Mouse (Mus musculus): ENCODE results near the gene Brd2. TPM values are rescaled to one million over a fixed set of nuclear protein-coding genes. Genes with fewer than 3 reads are reported as not detected.

Gene Brd2
- polyA plus RNA-seq, 1 experiment from 2014 or later = 129 TPM

- no peak overlapping the region for H3K9ac ChIP-seq (replicated peaks)
- WGBS = 27% methylated on average over 5 of the region's 5 CpGs
- H3K27ac ChIP-seq = no peak overlapping the region
- peaks cover 29% of the 10 kb centered on the region for H3K27me3 ChIP-seq
- H3K4me2 ChIP-seq = no peak overlapping the region
- no peak for ATAC-seq (ENCODE audit: insufficient number of reproducible peaks, insufficient read depth, low FRiP score, low TSS enrichment, low read depth)
- H3K36me3 ChIP-seq = no peaks in the 10 kb centered on the region
- no peak overlapping the region for H3K4me3 ChIP-seq (replicated peaks)
- peaks cover 9% of the 10 kb centered on the region for H3K4me1 ChIP-seq (replicated peaks)
- no peaks in the 10 kb centered on the region for H3K9me3 ChIP-seq
These were observed 42.8 kb downstream of the Brd2 start for GRCm38 (mm10) chr17:34079621-34080020.

GRCm38 (mm10) chr17:34079002-34079401, 43.4 kb downstream of the Brd2 start:
- Histone ChIP-seq H3K9ac (replicated peaks) (no peak overlapping the region), H3K36me3 (no peaks in the 10 kb centered on the region), H3K4me1 (replicated peaks) (peaks cover 9% of the 10 kb centered on the region), H3K4me3 (replicated peaks) (no peak overlapping the region), H3K9me3 (no peaks in the 10 kb centered on the region), H3K4me2 (no peak overlapping the region), H3K27ac (no peak overlapping the region), H3K27me3 (peaks cover 29% of the 10 kb centered on the region)
- no peak for ATAC-seq (ENCODE audit: insufficient number of reproducible peaks, insufficient read depth, low FRiP score, low TSS enrichment, low read depth)
- 89% methylated on average over 11 of the region's 11 CpGs for WGBS

DNA sequence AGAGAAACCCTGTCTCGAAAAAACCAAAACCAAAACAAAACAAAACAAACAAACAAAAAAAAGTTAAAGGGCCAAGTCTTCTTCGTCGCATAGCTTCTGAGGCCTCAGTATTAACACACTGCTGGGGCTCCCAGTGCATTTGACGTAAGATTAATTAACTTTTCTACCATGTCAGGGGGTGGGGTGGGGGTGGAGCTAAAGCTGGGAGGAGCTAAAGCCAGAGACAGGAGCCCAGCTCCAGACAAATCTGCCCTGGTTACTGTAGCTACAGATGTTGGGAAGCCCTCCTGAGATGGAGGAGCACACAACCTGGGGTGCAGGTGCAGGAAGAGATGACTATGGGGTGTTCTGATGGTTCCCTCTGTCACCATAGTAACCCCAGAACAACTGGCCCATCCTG, 44.3 kb downstream of the Brd2 start:
- Histone ChIP-seq H3K9ac (replicated peaks) (no peak overlapping the region), H3K27me3 (peaks cover 29% of the 10 kb centered on the region), H3K27ac (no peak overlapping the region), H3K4me1 (replicated peaks) (peaks cover 6% of the 10 kb centered on the region), H3K9me3 (no peaks in the 10 kb centered on the region), H3K36me3 (no peaks in the 10 kb centered on the region), H3K4me3 (replicated peaks) (no peak overlapping the region), H3K4me2 (no peak overlapping the region)
- no peak for ATAC-seq (ENCODE audit: insufficient number of reproducible peaks, insufficient read depth, low FRiP score, low TSS enrichment, low read depth)
- 62% methylated on average over 4 of the region's 4 CpGs for WGBS

DNA sequence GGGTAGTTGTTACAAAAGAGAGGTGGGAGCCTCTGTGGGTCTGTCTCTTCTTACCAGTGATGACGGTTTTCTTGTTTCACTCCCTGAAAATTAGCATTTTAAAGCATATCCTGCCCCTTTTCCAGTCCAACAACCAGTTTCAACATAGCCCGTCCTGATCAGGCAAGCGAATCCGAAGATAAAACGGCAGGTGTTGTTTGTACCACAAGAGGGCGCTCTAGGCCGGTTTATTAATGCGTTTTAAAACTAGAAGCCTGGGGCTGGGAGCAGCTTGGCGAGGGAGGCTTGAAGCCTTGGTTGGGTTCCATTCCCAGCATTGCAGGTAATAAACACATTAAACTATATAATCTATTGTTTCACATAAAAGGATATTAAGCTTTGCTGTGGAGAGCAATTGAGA, 44.9 kb downstream of the Brd2 start:
- no peaks in the 10 kb centered on the region for H3K36me3 ChIP-seq
- WGBS = 1% methylated on average over 9 of the region's 9 CpGs
- H3K27ac ChIP-seq = no peak overlapping the region
- no peak for ATAC-seq (ENCODE audit: insufficient number of reproducible peaks, insufficient read depth, low FRiP score, low TSS enrichment, low read depth)
- no peaks in the 10 kb centered on the region for H3K9me3 ChIP-seq
- H3K4me3 ChIP-seq (replicated peaks) = no peak overlapping the region
- peaks cover 29% of the 10 kb centered on the region for H3K27me3 ChIP-seq
- no peak overlapping the region for H3K4me2 ChIP-seq
- H3K4me1 ChIP-seq (replicated peaks) = no peaks in the 10 kb centered on the region
- H3K9ac ChIP-seq (replicated peaks) = no peak overlapping the region

- Histone ChIP-seq H3K9ac (replicated peaks) (no peak overlapping the region), H3K4me1 (replicated peaks) (no peaks in the 10 kb centered on the region), H3K9me3 (no peaks in the 10 kb centered on the region), H3K27ac (no peak overlapping the region), H3K36me3 (no peaks in the 10 kb centered on the region), H3K4me3 (replicated peaks) (no peak overlapping the region), H3K4me2 (no peak overlapping the region), H3K27me3 (peaks cover 24% of the 10 kb centered on the region)
- WGBS = 43% methylated on average over 7 of the region's 7 CpGs
- no peak for ATAC-seq (ENCODE audit: insufficient number of reproducible peaks, insufficient read depth, low FRiP score, low TSS enrichment, low read depth)
These were observed 47.2 kb downstream of the Brd2 start for GRCm38 (mm10) chr17:34075271-34075670.

GRCm38 (mm10) chr17:34072091-34072490, 50.3 kb downstream of the Brd2 start:
- no peaks in the 10 kb centered on the region for H3K9me3 ChIP-seq
- 74% methylated on average over 5 of the region's 5 CpGs for WGBS
- H3K9ac ChIP-seq (replicated peaks) = no peak overlapping the region
- H3K36me3 ChIP-seq = no peaks in the 10 kb centered on the region
- no peak for ATAC-seq (ENCODE audit: insufficient number of reproducible peaks, insufficient read depth, low FRiP score, low TSS enrichment, low read depth)
- peaks cover 23% of the 10 kb centered on the region for H3K27me3 ChIP-seq
- H3K4me1 ChIP-seq (replicated peaks) = no peaks in the 10 kb centered on the region
- no peak overlapping the region for H3K4me2 ChIP-seq
- H3K27ac ChIP-seq = no peak overlapping the region
- H3K4me3 ChIP-seq (replicated peaks) = no peak overlapping the region

DNA sequence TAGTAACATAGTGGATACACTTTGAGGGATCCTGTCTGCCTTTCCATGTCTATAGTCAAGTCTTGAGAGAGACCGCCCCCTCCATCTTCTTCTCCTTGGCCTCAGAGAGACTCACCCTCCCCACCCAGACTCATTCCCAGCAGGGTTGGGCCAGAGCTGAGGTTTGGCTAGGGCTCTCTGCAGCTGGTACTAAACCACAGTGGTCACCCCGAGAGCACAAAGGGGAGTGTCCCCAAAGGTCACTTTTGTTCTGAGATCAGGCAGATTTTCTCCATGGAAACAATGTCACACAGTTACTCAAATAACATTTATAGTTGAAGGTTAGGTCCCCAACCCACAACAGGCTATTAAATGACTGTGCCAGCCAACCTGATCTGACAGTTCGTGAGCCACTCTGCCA, 53.6 kb downstream of the Brd2 start:
- H3K36me3 ChIP-seq = peaks cover 3% of the 10 kb centered on the region; the same call in 1 of the 2 replicates
- 57% methylated on average over 3 of the region's 3 CpGs for WGBS
- peaks cover 3% of the 10 kb centered on the region; the same call in 1 of the 2 replicates for H3K27me3 ChIP-seq
- H3K9ac ChIP-seq (replicated peaks) = no peak overlapping the region
- no peaks in the 10 kb centered on the region for H3K4me1 ChIP-seq (replicated peaks)
- ATAC-seq (ENCODE audit: insufficient number of reproducible peaks, insufficient read depth, low FRiP score, low TSS enrichment, low read depth) = no peak
- H3K27ac ChIP-seq = no peak overlapping the region
- H3K9me3 ChIP-seq = no peaks in the 10 kb centered on the region
- H3K4me2 ChIP-seq = no peak overlapping the region
- H3K4me3 ChIP-seq (replicated peaks) = no peak overlapping the region

Other genes with a start within 250 kb of the Brd2 start
- gene Gm7029, start 248.8 kb downstream of the Brd2 start, polyA plus RNA-seq (2016; fragmentation: Nextera tagmentation; extraction: Ambion mirVana) = not detected in 2 replicates
- 6.6 and 7.6 TPM in 2 replicates for gene Kifc1, start 232.0 kb downstream of the Brd2 start, polyA plus RNA-seq (2016; fragmentation: Nextera tagmentation; extraction: Ambion mirVana)
- gene Platr17, start 217.5 kb downstream of the Brd2 start, polyA plus RNA-seq (2016; fragmentation: Nextera tagmentation; extraction: Ambion mirVana) = 0.46 and 1.1 TPM in 2 replicates
- 66.2 and 79.3 TPM in 2 replicates for gene Daxx, start 213.2 kb downstream of the Brd2 start, polyA plus RNA-seq (2016; fragmentation: Nextera tagmentation; extraction: Ambion mirVana)
- gene Tapbp, start 206.7 kb downstream of the Brd2 start, polyA plus RNA-seq (2016; fragmentation: Nextera tagmentation; extraction: Ambion mirVana) = 21.5 and 23.5 TPM in 2 replicates
- 21.8 and 22.4 TPM in 2 replicates for gene Zbtb22, start 206.7 kb downstream of the Brd2 start, polyA plus RNA-seq (2016; fragmentation: Nextera tagmentation; extraction: Ambion mirVana)
- gene Rgl2, start 193.1 kb downstream of the Brd2 start, polyA plus RNA-seq (2016; fragmentation: Nextera tagmentation; extraction: Ambion mirVana) = 61.3 and 64.2 TPM in 2 replicates
- gene Pfdn6, start 182.3 kb downstream of the Brd2 start, polyA plus RNA-seq (2016; fragmentation: Nextera tagmentation; extraction: Ambion mirVana) = 180 and 186 TPM in 2 replicates
- 45.5 and 45.8 TPM in 2 replicates for gene Wdr46, start 182.0 kb downstream of the Brd2 start, polyA plus RNA-seq (2016; fragmentation: Nextera tagmentation; extraction: Ambion mirVana)
- 5.0 and 6.8 TPM in 2 replicates for gene B3galt4, start 171.1 kb downstream of the Brd2 start, polyA plus RNA-seq (2016; fragmentation: Nextera tagmentation; extraction: Ambion mirVana)
- gene Vps52, start 166.8 kb downstream of the Brd2 start, polyA plus RNA-seq (2016; fragmentation: Nextera tagmentation; extraction: Ambion mirVana) = 53.3 and 55.0 TPM in 2 replicates
- gene Rps18, start 166.6 kb downstream of the Brd2 start, polyA plus RNA-seq (2016; fragmentation: Nextera tagmentation; extraction: Ambion mirVana) = 1,388 and 1,510 TPM in 2 replicates
- 4.5 and 5.0 TPM in 2 replicates for gene H2-K1, start 122.3 kb downstream of the Brd2 start, polyA plus RNA-seq (2016; fragmentation: Nextera tagmentation; extraction: Ambion mirVana)
- 21.6 and 25.3 TPM in 2 replicates for gene Ring1, start 98.0 kb downstream of the Brd2 start, polyA plus RNA-seq (2016; fragmentation: Nextera tagmentation; extraction: Ambion mirVana)
- gene H2-Ke6, start 94.6 kb downstream of the Brd2 start, polyA plus RNA-seq (2016; fragmentation: Nextera tagmentation; extraction: Ambion mirVana) = 54.4 and 56.8 TPM in 2 replicates
- gene Slc39a7, start 91.0 kb downstream of the Brd2 start, polyA plus RNA-seq (2016; fragmentation: Nextera tagmentation; extraction: Ambion mirVana) = 179 and 191 TPM in 2 replicates
- gene Rxrb, start 90.8 kb downstream of the Brd2 start, polyA plus RNA-seq (2016; fragmentation: Nextera tagmentation; extraction: Ambion mirVana) = 64.3 and 64.4 TPM in 2 replicates
- gene Col11a2, start 83.2 kb downstream of the Brd2 start, polyA plus RNA-seq (2016; fragmentation: Nextera tagmentation; extraction: Ambion mirVana) = 17.5 and 31.9 TPM in 2 replicates
- gene H2-Oa, start 30.3 kb downstream of the Brd2 start, polyA plus RNA-seq (2016; fragmentation: Nextera tagmentation; extraction: Ambion mirVana) = 0.71 and 0.86 TPM in 2 replicates
- 11.1 and 13.2 TPM in 2 replicates for gene H2-DMa, start 3.1 kb downstream of the Brd2 start, polyA plus RNA-seq (2016; fragmentation: Nextera tagmentation; extraction: Ambion mirVana)
- gene H2-DMb2, start 20.7 kb upstream of the Brd2 start, polyA plus RNA-seq (2016; fragmentation: Nextera tagmentation; extraction: Ambion mirVana) = 0.30 and 0.32 TPM in 2 replicates
- gene H2-DMb1, start 30.4 kb upstream of the Brd2 start, polyA plus RNA-seq (2016; fragmentation: Nextera tagmentation; extraction: Ambion mirVana) = 1.2 and 1.3 TPM in 2 replicates
- 4.1 and 5.7 TPM in 2 replicates for gene Tap1, start 64.9 kb upstream of the Brd2 start, polyA plus RNA-seq (2016; fragmentation: Nextera tagmentation; extraction: Ambion mirVana)
- 2.4 and 2.5 TPM in 2 replicates for gene Psmb9, start 65.1 kb upstream of the Brd2 start, polyA plus RNA-seq (2016; fragmentation: Nextera tagmentation; extraction: Ambion mirVana)
- 2.1 and 3.1 TPM in 2 replicates for gene Psmb8, start 75.1 kb upstream of the Brd2 start, polyA plus RNA-seq (2016; fragmentation: Nextera tagmentation; extraction: Ambion mirVana)
- gene Tap2, start 80.9 kb upstream of the Brd2 start, polyA plus RNA-seq (2016; fragmentation: Nextera tagmentation; extraction: Ambion mirVana) = 1.5 and 1.7 TPM in 2 replicates
- not detected in 2 replicates for gene H2-Ob, start 116.3 kb upstream of the Brd2 start, polyA plus RNA-seq (2016; fragmentation: Nextera tagmentation; extraction: Ambion mirVana)
- gene H2-Ab1, start 135.1 kb upstream of the Brd2 start, polyA plus RNA-seq (2016; fragmentation: Nextera tagmentation; extraction: Ambion mirVana) = 2.7 and 2.8 TPM in 2 replicates
- gene H2-Aa, start 165.2 kb upstream of the Brd2 start, polyA plus RNA-seq (2016; fragmentation: Nextera tagmentation; extraction: Ambion mirVana) = 0.50 TPM in 1 of 2 replicates, not detected in the other
- 1.0 and 2.0 TPM in 2 replicates for gene H2-Eb1, start 183.2 kb upstream of the Brd2 start, polyA plus RNA-seq (2016; fragmentation: Nextera tagmentation; extraction: Ambion mirVana)
- 0.12 and 0.18 TPM in 2 replicates for gene H2-Eb2, start 203.0 kb upstream of the Brd2 start, polyA plus RNA-seq (2016; fragmentation: Nextera tagmentation; extraction: Ambion mirVana)
- gene Btnl2, start 232.2 kb upstream of the Brd2 start, polyA plus RNA-seq (2016; fragmentation: Nextera tagmentation; extraction: Ambion mirVana) = not detected in 2 replicates